Mouse (Mus musculus) thymus, postnatal 0 days (tissue): Measurements from ENCODE around the gene Kcns1. TPM values are rescaled to one million over a fixed set of nuclear protein-coding genes. Genes with fewer than 3 reads are reported as not detected.
"Not testable (repeated sequence)": the region's sequence is repeated elsewhere in the genome, so short reads cannot be mapped to it uniquely, and the experiment has no call there.

Source experiments
- DNase-seq: peaks from one replicate; pipeline ENCODE4 v3.0.0-alpha.2; 2015; ENCODE audit warnings: low spot score
- polyA plus RNA-seq: library from polyadenylated mRNA; unstranded; fragments of >200 nt; fragmentation: Nextera tagmentation; extraction: Ambion mirVana; gene quantifications from 2 replicates; pipeline ENCODE4 v1.2.1, GENCODE M21; 2015

Gene Kcns1
- polyA plus RNA-seq, result not detected in 2 replicates

- DNase-seq, result no peak
Measured at GRCm38 (mm10) chr2:164170902-164171301, at the start of gene Kcns1. Gene Kcns1, minus strand, starts transcription at chr2:164171113.

- DNase-seq, result no peak
Measured at GRCm38 (mm10) chr2:164219295-164219694, 48.4 kb upstream of the Kcns1 start.

GRCm38 (mm10) chr2:164212711-164213110 lies 41.8 kb upstream of the Kcns1 start:
- DNase-seq, result no peak

- no peak for DNase-seq
Measured at GRCm38 (mm10) chr2:164210892-164211291, 40.0 kb upstream of the Kcns1 start.

GRCm38 (mm10) chr2:164206676-164207075 lies 35.8 kb upstream of the Kcns1 start:
- DNase-seq, result no peak

- not testable (repeated sequence) for DNase-seq
Measured at GRCm38 (mm10) chr2:164206011-164206410, 35.1 kb upstream of the Kcns1 start.

GRCm38 (mm10) chr2:164199626-164200327 lies 28.9 kb upstream of the Kcns1 start, which contains the start of gene Wfdc15a:
Gene Wfdc15a, minus strand, starts transcription at chr2:164200130.
- no peak for DNase-seq

- no peak for DNase-seq
Measured at GRCm38 (mm10) chr2:164196700-164196990, 25.7 kb upstream of the Kcns1 start.

- no peak for DNase-seq
Measured at GRCm38 (mm10) chr2:164195971-164196699, 25.2 kb upstream of the Kcns1 start.

GRCm38 (mm10) chr2:164194959-164195630 lies 24.2 kb upstream of the Kcns1 start:
- no peak for DNase-seq

- DNase-seq, result no peak
Measured at GRCm38 (mm10) chr2:164192279-164192678, 21.4 kb upstream of the Kcns1 start.

- DNase-seq, result no peak
Measured at GRCm38 (mm10) chr2:164190576-164190975, 19.7 kb upstream of the Kcns1 start, which contains the start of gene Wfdc12. Gene Wfdc12, minus strand, starts transcription at chr2:164190608.

- DNase-seq, result peak; percentile 23
Measured at GRCm38 (mm10) chr2:164188722-164189121, 17.8 kb upstream of the Kcns1 start.

GRCm38 (mm10) chr2:164184145-164184719 lies 13.3 kb upstream of the Kcns1 start:
- no peak for DNase-seq

- no peak for DNase-seq
Measured at GRCm38 (mm10) chr2:164183340-164183739, 12.4 kb upstream of the Kcns1 start.

- DNase-seq, result no peak
Measured at GRCm38 (mm10) chr2:164182692-164183255, 11.9 kb upstream of the Kcns1 start, which contains the start of gene Wfdc5. Gene Wfdc5, minus strand, starts transcription at chr2:164182742.

GRCm38 (mm10) chr2:164180770-164181169 lies 9.9 kb upstream of the Kcns1 start:
- no peak for DNase-seq

GRCm38 (mm10) chr2:164180124-164180523 lies 9.2 kb upstream of the Kcns1 start:
- peak; percentile 57 for DNase-seq

GRCm38 (mm10) chr2:164177831-164178230 lies 6.9 kb upstream of the Kcns1 start:
- DNase-seq, result no peak

GRCm38 (mm10) chr2:164175850-164176249 lies 4.9 kb upstream of the Kcns1 start:
- DNase-seq, result no peak

GRCm38 (mm10) chr2:164174649-164175395 lies 3.9 kb upstream of the Kcns1 start:
- no peak for DNase-seq
